Mouse (Mus musculus) midbrain, embryonic 15.5 days (tissue): ENCODE measurements around the gene Six6. TPM values are rescaled to one million over a fixed set of nuclear protein-coding genes. Genes with fewer than 3 reads are reported as not detected.
A peak's percentile ranks its signal among the peaks of the same experiment; 100 is the strongest.

Experiments
- ATAC-seq: fragments of 200-750 bp; cut with Nextera tagmentation; replicated peaks from 2 replicates; pipeline ENCODE4 v1.8.0; 2017; ENCODE audit warnings: moderate TSS enrichment
- H3K27ac ChIP-seq: fragments of 300-500 bp; sonication (generic); 2 replicates; pipeline ENCODE4 v1.5.1; 2015; ENCODE audit warnings: mild to moderate bottlenecking, inconsistent platforms
- H3K27me3 ChIP-seq: fragments of 300-500 bp; sonication (generic); replicated peaks from 2 replicates; pipeline ENCODE4 v1.6.1; 2015; ENCODE audit warnings: inconsistent platforms
- H3K36me3 ChIP-seq: fragments of 300-500 bp; sonication (generic); replicated peaks from 2 replicates; pipeline ENCODE4 v1.6.1; 2015; ENCODE audit warnings: inconsistent platforms
- H3K4me1 ChIP-seq: fragments of 300-500 bp; sonication (generic); 2 replicates; pipeline ENCODE4 v1.6.1; 2015; ENCODE audit warnings: inconsistent platforms
- H3K4me2 ChIP-seq: fragments of 300-500 bp; sonication (generic); 2 replicates; pipeline ENCODE4 v1.6.1; 2015; ENCODE audit warnings: inconsistent platforms, mild to moderate bottlenecking, moderate library complexity
- H3K4me3 ChIP-seq: fragments of 300-500 bp; sonication (generic); 2 replicates; pipeline ENCODE4 v1.5.1; 2015; ENCODE audit warnings: mild to moderate bottlenecking, inconsistent platforms
- H3K9ac ChIP-seq: fragments of 300-500 bp; sonication (generic); 2 replicates; pipeline ENCODE4 v1.6.1; 2015; ENCODE audit warnings: mild to moderate bottlenecking, inconsistent platforms
- H3K9me3 ChIP-seq: fragments of 300-500 bp; sonication (generic); 2 replicates; pipeline ENCODE4 v1.6.1; 2016; ENCODE audit warnings: inconsistent platforms
- WGBS: fragments of 180-500 bp; shearing (Covaris S2); methylation state at CpG from one replicate; pipeline ENCODE4 v1.1.7; 2015; ENCODE audit warnings: mixed read lengths; 5-methylcytosine and 5-hydroxymethylcytosine counted together
- polyA plus RNA-seq: library from polyadenylated mRNA; unstranded; fragments of >200 nt; fragmentation: Nextera tagmentation; extraction: Ambion mirVana; gene quantifications from 2 replicates; pipeline ENCODE4 v1.2.1, GENCODE M21; 2015

Gene Six6
- polyA plus RNA-seq = 0.61 and 1.5 TPM in 2 replicates

DNA sequence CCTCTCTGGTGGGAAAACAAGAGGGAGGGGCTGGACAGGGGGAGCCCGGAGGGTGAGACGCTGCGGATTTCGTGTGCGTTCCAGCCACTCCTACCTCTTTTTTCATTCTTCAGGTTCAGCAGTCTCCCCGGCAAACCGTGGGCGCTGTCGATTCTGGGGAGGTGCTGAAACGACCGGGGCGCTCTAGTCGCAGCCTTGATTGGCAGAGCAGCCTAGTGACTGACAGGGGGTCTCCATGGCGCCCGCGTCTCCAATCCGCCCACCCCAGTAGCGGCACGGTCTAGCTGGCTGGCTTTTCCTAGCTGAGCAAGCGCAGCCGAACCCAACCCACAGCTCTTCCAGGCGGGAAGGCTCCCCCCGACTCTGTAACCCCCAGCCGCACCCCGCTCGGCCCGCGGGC, at the start of gene Six6:
Gene Six6, plus strand, starts transcription at position 277 of the 400 bp plus-strand sequence.
- Histone ChIP-seq H3K4me2 (peak within 1 kb of the TSS; percentile 17; the same call in 1 of the 2 replicates), H3K4me3 (peak within 1 kb of the TSS; percentile 7; the same call in 1 of the 2 replicates), H3K36me3 (no peaks in the 10 kb centered on the region), H3K9me3 (no peaks in the 10 kb centered on the region), H3K27me3 (peaks cover 94% of the 10 kb centered on the region), H3K4me1 (peaks cover 8% of the 10 kb centered on the region), H3K27ac (no peak within 1 kb of the TSS), H3K9ac (no peak within 1 kb of the TSS)
- peak; percentile 37; the same call in 1 of the 2 replicates for ATAC-seq
- under 1% methylated on average over 28 of the region's 28 CpGs for WGBS

DNA sequence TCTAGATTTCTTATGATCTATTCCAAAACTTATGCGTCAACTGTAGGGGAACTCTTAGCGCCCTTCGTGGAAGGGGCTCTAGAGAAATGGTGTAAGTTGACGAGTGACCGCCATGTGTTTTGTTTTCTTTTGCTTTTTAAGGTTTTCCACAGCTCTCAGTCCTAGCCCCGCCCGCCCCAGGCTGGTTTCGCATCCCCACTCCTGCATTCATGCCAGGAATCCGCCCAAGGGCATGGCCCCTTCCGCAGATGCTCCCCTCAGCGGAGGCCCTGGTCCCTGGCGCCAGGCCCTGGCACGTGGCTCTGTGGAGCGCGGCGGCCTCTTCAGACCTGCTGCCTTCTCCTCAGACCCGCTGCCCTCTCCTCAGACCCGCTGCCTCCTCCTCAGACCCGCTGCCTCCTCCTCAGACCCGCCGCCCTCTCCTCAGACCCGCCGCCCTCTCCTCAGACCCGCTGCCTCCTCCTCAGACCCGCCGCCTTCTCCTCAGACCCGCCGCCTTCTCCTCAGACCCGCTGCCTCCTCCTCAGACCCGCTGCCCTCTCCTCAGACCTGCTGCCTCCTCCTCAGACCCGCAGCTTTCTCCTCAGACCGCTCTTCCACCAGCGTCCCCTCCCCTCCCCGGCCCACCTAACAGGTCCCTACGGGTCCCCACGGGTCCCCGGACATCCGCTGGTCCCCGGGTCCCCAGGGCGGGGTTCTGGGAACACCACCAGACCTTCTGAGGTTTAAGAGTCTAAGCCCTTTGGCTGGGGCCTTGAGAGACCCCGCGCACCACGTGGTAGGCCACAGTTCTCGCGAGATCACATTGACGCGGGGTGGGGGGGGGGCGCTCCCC, 22.3 kb upstream of the Six6 start:
- no peaks in the 10 kb centered on the region for H3K36me3 ChIP-seq
- ATAC-seq = no peak
- H3K4me2 ChIP-seq = peak overlapping the region; percentile 65
- H3K27me3 ChIP-seq = peaks cover 4% of the 10 kb centered on the region
- H3K9me3 ChIP-seq = no peaks in the 10 kb centered on the region
- no peak overlapping the region; the same call in 1 of the 2 replicates for H3K9ac ChIP-seq
- WGBS = 17% methylated on average over 47 of the region's 48 CpGs
- no peaks in the 10 kb centered on the region for H3K4me1 ChIP-seq
- no peak overlapping the region for H3K27ac ChIP-seq
- peak overlapping the region; percentile 35 for H3K4me3 ChIP-seq

DNA sequence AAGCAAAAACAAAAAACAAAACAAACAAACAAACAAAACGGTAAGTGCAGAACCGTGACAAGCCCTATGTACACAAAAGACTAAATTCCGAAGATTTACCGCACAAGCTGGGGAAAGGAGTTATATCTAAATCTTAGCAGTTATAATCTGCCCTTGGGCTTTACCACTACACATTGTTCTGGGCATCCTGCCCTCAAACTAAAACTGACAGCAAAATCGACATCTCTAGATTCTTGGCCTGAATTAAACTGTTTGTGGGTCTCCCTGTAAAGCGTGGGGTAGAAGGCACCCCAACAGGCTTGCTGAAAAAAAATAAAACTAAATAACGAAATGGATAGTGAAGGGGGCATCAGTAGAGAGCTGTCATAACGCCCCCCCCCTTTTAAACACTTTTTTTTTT, 2.9 kb upstream of the Six6 start:
- Histone ChIP-seq H3K4me3 (no peak overlapping the region), H3K4me2 (no peak overlapping the region), H3K9me3 (no peaks in the 10 kb centered on the region), H3K36me3 (no peaks in the 10 kb centered on the region), H3K27me3 (peaks cover 76% of the 10 kb centered on the region), H3K4me1 (peaks cover 8% of the 10 kb centered on the region), H3K27ac (no peak overlapping the region), H3K9ac (no peak overlapping the region)
- no peak for ATAC-seq
- WGBS = 15% methylated on average over 8 of the region's 8 CpGs

DNA sequence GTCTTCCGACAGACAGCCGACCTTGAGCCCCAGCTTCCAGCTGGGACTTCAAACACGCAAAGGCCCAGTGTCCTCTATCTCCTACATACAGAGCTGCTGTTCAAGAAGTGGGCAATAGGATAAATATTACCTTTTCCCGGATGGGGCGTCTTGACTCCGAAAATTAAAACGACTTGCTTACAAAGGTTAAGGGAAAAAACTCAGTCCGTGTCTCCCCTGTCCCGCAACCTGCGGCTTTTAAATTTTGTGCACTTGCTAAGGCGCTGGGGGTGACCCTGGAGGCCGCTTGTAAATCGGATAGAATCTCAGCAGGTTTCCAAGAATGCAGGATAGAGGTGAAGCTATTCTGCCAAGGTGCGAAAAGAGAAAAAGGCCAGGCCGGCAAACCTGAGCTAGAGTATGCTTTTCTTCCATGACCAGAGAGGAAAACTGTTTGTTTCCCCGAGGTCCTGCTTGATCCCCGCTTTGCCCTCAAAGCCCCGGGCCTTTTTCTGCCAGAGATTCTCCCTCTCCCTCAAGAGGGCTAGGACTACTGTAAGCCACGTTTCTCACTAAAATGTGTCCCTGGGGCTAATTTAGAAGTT, 2.1 kb upstream of the Six6 start:
- no peaks in the 10 kb centered on the region for H3K36me3 ChIP-seq
- peaks cover 85% of the 10 kb centered on the region for H3K27me3 ChIP-seq
- peaks cover 8% of the 10 kb centered on the region for H3K4me1 ChIP-seq
- ATAC-seq = no peak
- no peaks in the 10 kb centered on the region for H3K9me3 ChIP-seq
- H3K4me2 ChIP-seq = no peak overlapping the region
- WGBS = 2% methylated on average over 19 of the region's 19 CpGs
- H3K4me3 ChIP-seq = no peak overlapping the region
- H3K9ac ChIP-seq = no peak overlapping the region
- H3K27ac ChIP-seq = no peak overlapping the region

DNA sequence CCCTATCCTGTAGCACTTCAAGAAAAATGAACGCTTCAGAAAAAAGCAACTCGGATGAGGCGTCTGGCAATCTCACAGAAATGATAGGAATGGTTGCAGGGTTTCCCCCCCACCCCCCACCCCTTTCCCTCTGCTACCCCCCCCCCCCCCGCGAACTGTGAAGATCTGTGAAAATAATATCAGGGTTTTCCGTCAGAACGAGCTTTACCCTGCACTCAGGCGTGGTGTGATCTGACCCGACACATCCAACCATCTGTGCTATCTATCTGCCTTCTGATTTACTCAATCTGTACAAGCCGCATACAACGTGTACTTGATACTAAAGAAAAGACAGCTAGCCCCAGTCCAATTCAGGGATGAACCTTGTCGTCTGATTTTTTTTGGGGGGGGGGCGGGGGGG, 1.5 kb upstream of the Six6 start:
- no peaks in the 10 kb centered on the region for H3K9me3 ChIP-seq
- H3K27ac ChIP-seq = no peak overlapping the region
- H3K36me3 ChIP-seq = no peaks in the 10 kb centered on the region
- no peak overlapping the region for H3K4me2 ChIP-seq
- H3K9ac ChIP-seq = no peak overlapping the region
- ATAC-seq = no peak
- H3K27me3 ChIP-seq = peaks cover 89% of the 10 kb centered on the region
- H3K4me1 ChIP-seq = peaks cover 8% of the 10 kb centered on the region
- no peak overlapping the region for H3K4me3 ChIP-seq
- WGBS = 2% methylated on average over 12 of the region's 13 CpGs

DNA sequence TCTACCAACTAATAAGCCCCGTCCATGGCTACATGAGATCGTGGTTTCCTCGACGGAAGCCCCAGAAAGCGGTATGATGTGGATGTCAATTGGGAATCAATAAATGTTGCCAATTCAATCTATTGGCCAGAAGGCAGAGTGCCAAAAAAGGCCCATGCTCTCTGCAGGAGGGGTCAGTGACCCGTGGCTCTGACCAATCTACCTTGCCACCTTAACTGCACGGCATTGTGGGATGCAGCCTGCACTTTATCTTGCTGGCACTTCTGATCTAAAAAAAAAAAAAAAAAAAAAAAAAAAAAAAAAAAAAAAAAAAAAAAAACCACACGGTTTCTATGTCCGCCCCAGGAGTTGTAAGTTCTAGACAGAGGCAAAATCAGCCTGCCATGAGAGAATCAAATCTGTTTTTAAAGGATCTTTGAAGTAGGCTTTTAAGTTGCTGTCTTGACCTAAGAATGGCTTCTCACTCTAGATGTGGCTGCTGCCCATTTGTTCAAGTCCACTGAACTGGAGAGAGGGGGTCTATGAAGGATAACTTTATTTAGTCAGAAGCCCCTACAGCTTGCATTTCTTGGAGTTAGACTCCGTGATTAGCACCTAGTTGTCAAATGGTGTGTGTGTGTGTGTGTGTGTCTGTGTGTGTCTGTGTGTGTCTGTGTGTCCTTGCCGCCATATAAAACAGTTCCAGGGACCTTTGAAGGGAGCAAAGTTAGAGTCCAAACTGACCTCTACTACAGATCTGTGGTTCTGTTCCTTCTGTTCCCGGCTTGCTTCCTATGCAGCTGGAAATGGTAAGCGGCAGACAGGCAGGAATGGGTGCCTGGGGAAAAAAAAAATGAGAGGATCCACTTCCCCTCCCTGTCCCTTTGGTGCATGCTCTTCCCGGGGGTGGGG, 847 bp upstream of the Six6 start:
- peaks cover 8% of the 10 kb centered on the region for H3K4me1 ChIP-seq
- H3K27me3 ChIP-seq = peaks cover 95% of the 10 kb centered on the region
- no peaks in the 10 kb centered on the region for H3K36me3 ChIP-seq
- no peaks in the 10 kb centered on the region for H3K9me3 ChIP-seq
- no peak for ATAC-seq
- no peak overlapping the region for H3K27ac ChIP-seq
- WGBS = under 1% methylated on average over 14 of the region's 14 CpGs
- no peak overlapping the region for H3K4me2 ChIP-seq
- H3K9ac ChIP-seq = no peak overlapping the region
- H3K4me3 ChIP-seq = no peak overlapping the region

DNA sequence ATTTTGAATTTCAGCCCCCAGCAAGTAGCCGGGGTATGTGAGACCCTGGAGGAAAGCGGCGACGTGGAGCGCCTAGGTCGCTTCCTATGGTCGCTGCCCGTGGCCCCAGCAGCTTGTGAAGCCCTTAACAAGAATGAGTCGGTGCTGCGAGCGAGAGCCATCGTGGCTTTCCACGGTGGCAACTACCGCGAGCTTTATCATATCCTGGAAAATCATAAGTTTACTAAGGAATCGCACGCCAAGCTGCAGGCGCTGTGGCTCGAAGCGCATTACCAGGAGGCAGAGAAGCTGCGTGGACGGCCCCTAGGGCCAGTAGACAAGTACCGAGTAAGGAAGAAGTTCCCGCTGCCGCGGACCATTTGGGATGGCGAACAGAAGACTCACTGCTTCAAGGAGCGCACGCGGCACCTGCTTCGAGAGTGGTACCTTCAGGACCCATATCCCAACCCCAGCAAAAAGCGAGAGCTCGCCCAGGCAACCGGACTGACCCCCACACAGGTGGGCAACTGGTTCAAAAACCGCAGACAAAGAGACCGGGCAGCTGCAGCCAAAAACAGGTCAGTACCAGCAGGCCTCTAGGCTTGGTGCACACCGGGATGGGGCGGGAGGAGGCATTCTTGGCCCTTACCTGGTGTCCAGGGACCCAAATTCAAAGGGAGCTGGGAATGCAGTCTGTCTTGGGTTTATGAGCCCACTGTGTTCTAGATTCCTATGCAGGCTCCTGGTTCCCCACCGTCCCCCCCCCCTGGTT, 554 bp downstream of the Six6 start, which contains the start of gene 4930447C04Rik:
Gene 4930447C04Rik, minus strand, starts transcription at position 704 of the 751 bp plus-strand sequence.
- under 1% methylated on average over 39 of the region's 39 CpGs for WGBS
- no peak for ATAC-seq
- no peaks in the 10 kb centered on the region for H3K9me3 ChIP-seq
- peaks cover 92% of the 10 kb centered on the region for H3K27me3 ChIP-seq
- H3K9ac ChIP-seq = no peak within 1 kb of the TSS
- H3K36me3 ChIP-seq = no peaks in the 10 kb centered on the region
- H3K4me1 ChIP-seq = peaks cover 13% of the 10 kb centered on the region
- H3K4me2 ChIP-seq = peak within 1 kb of the TSS; percentile 17; the same call in 1 of the 2 replicates
- H3K27ac ChIP-seq = no peak within 1 kb of the TSS
- peak within 1 kb of the TSS; percentile 7; the same call in 1 of the 2 replicates for H3K4me3 ChIP-seq

DNA sequence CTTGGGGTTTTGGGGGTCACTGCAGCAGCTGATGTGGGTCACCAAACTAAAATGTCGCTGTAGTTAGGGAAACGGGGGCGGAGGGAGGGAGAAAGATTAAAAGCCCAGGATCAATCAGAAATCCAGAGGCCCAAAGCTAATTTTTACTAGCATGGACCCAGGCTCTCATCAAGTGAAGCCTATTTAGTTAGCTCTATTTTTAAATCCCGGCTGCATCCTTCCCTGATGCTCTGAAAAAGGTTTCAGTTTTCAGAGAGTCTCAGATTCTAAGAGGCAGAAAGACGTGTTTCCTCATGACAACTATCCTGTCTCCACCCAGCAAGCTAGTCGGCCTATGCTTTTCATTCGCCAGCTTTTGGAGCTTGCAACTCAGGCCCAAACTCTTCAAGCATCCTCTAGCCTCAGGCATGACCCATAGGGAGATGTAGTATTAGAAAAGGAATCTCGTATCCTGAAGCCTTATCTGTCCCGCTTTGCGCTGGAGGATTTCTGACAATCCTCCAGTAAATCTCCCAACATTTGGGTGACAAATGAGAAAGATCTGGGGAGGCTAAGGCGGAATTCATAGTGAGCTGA, 1.2 kb downstream of the Six6 start:
- no peak for ATAC-seq
- 2% methylated on average over 11 of the region's 11 CpGs for WGBS
- Histone ChIP-seq H3K9ac (no peak overlapping the region), H3K36me3 (no peaks in the 10 kb centered on the region), H3K4me3 (no peak overlapping the region), H3K4me1 (peaks cover 19% of the 10 kb centered on the region), H3K27ac (no peak overlapping the region), H3K27me3 (peaks cover 93% of the 10 kb centered on the region), H3K4me2 (no peak overlapping the region), H3K9me3 (no peaks in the 10 kb centered on the region)

DNA sequence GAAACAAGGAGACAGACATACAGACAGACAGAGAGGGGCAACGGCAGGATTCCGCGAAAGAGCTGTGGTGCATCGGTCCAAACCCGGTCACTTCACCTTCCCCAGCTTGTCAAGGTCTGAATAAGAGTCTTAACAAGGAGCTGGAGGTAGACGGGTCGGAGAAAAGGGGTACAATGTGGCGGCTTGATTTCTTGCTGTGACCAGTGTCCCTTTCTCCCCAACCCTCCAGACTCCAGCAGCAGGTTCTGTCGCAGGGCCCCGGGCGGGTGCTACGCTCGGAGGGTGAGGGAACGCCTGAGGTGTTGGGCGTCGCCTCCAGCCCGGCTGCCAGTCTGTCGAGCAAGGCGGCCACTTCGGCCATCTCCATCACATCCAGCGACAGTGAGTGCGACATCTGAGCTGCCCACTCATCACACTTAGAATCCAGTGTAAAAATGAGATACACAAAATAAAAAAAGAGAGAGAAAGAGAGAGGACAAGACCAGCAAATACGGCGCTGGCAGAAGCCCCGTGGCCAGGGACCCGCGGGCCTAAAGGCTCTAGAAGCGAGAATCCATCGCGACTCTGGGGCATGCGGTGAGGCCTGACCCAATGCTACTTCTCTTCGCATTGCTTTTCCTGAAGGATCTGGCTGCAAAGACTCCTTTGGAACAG, 1.8 kb downstream of the Six6 start:
- Histone ChIP-seq H3K4me1 (peaks cover 19% of the 10 kb centered on the region), H3K4me2 (no peak overlapping the region), H3K27me3 (peaks cover 95% of the 10 kb centered on the region), H3K9ac (no peak overlapping the region), H3K9me3 (no peaks in the 10 kb centered on the region), H3K36me3 (no peaks in the 10 kb centered on the region), H3K4me3 (no peak overlapping the region), H3K27ac (no peak overlapping the region)
- ATAC-seq = no peak
- WGBS = 1% methylated on average over 32 of the region's 32 CpGs

DNA sequence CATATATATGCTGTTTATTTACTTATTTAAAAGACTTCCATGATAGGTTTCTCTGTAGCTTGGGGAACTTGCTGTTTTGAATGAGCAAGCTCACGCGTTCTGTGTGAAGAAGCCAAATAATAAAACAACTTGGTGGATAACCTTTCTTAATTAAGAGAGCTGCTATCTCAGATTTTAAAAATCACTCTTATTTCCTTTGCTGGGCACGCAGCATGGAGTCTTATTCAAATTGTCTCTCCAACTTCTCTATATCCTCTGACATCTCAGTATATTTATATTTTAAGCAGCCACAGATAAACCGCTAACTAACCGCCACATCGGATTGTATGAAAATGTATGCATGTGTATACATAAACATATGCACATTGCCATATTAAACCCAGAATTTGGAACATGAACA, 2.5 kb downstream of the Six6 start:
- no peak for ATAC-seq
- Histone ChIP-seq H3K4me1 (peaks cover 19% of the 10 kb centered on the region), H3K36me3 (no peaks in the 10 kb centered on the region), H3K4me3 (no peak overlapping the region), H3K27ac (no peak overlapping the region), H3K4me2 (no peak overlapping the region), H3K9ac (no peak overlapping the region), H3K9me3 (no peaks in the 10 kb centered on the region), H3K27me3 (peaks cover 94% of the 10 kb centered on the region)
- 18% methylated on average over 6 of the region's 6 CpGs for WGBS

DNA sequence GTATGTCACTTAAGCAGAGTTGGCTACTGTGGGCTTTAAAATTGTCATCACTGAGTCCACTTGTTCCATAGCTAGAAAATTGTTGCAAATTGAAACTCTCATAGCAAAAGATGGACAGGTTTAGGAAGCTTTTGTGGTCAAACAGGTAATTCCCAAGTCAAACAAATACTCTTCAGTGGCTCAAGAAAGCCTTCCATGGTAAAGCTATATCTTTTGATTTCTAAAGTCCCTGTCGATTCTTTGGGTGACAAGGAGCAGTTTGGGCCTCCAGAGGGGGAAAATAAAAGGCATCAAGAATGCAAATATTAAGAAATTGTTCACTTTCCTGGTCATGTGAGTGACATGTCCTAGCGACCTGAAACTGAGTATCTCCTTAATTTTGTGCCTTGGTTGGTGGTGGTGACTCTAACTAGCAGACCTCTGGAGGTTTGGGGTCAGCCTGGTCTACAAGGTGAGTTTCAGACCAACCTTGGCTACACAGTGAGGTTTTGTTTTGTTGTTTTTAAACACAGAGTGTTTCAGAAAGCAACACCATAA, 4.0 kb downstream of the Six6 start:
- 8% methylated on average over 2 of the region's 2 CpGs for WGBS
- H3K27me3 ChIP-seq = peaks cover 92% of the 10 kb centered on the region
- H3K36me3 ChIP-seq = no peaks in the 10 kb centered on the region
- H3K4me3 ChIP-seq = no peak overlapping the region
- H3K9ac ChIP-seq = no peak overlapping the region
- no peaks in the 10 kb centered on the region for H3K9me3 ChIP-seq
- H3K4me2 ChIP-seq = no peak overlapping the region
- no peak overlapping the region for H3K27ac ChIP-seq
- no peak for ATAC-seq
- H3K4me1 ChIP-seq = peaks cover 19% of the 10 kb centered on the region
